Mouse (Mus musculus): ENCODE measurements around the gene Nucb2.

Gene Nucb2

GRCm38 (mm10) chr7:116519805-116520204 is 15.6 kb downstream of the Nucb2 start:
- DNase-seq (ENCODE audit: low spot score): no peak

- peak; percentile 31 for DNase-seq (ENCODE audit: low spot score)
Observed at GRCm38 (mm10) chr7:116524577-116524976, 20.4 kb downstream of the Nucb2 start.

GRCm38 (mm10) chr7:116529793-116530192 is 25.6 kb downstream of the Nucb2 start:
- DNase-seq (ENCODE audit: low spot score): no peak

- no peak for DNase-seq (ENCODE audit: low spot score)
Observed at GRCm38 (mm10) chr7:116530470-116530869, 26.3 kb downstream of the Nucb2 start.

DNA sequence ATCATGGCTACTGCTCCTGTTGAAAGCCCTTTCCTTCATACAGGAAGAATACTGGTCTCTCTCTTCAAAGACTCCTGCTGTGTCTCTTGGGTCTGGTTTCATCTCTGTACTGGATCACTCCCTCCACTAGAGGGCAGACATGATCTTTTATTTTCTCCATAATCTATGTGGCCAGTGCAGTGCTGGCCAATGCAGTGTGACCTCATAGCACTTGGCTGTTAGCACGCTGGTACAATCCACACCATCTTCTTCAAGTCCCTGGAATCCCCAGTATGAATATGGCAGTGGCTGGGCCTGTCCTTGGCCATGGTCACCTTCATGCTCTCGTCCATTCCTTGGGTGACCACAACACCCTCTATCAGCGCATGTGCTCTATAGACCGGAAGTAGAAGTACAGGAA is 27.1 kb downstream of the Nucb2 start:
- no peak for DNase-seq (ENCODE audit: low spot score)

DNA sequence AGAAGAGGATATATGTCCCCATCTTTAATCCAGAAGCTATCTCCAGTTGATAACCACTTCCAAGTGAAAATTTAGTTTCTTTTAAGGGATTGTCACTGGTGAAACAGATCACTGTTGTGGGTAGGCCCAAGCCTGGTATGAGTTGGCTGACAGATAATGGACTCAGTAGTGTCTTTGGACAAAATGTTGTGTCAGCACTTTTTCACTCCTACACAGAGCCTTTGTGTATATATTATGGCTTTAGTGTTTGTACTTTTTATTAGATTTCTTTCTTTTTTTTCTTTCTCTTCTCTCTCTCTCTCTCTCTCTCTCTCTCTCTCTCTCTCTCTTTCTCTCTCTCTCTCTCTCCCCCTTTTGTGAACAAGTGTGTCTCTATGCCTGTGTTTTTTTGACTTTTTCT is 52.7 kb downstream of the Nucb2 start:
- no peak for DNase-seq (ENCODE audit: low spot score)

DNA sequence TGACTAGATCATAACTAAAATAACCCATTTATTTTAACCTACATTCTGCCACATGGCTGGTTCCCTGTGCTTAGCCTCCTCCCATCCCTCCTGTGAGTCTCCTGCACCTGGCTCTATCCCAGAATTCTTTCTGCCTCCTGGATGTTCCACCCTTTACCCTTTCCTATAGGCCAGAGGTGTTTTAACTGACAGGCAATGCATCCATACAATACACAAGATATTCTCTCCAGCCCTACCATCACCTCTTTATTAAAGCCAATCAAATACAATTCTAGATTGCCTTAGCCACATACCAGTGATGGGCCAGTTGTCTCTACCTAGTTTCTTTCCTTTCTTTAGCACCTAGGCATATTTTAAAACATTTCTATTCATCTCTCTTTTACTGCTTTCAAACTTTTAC is 70.4 kb downstream of the Nucb2 start:
- DNase-seq (ENCODE audit: low spot score): no peak

Data from ovary, adult 18-20 months (tissue).